Mouse (Mus musculus) CH12.LX (cell line): ENCODE measurements around the gene Ep300. TPM values are rescaled to one million over a fixed set of nuclear protein-coding genes. Genes with fewer than 3 reads are reported as not detected.
A peak's percentile ranks its signal among the peaks of the same experiment; 100 is the strongest.

Experiments
- DNase-seq: peaks from one replicate; pipeline ENCODE4 v3.0.0-alpha.2; 2013; ENCODE audit errors: extremely low read depth
- H3K27ac ChIP-seq: 2 replicates; pipeline ENCODE4 v1.5.1; 2012; ENCODE audit warnings: low read depth, mild to moderate bottlenecking, control low read depth, moderate library complexity; ENCODE audit not compliant: insufficient read depth
- H3K27me3 ChIP-seq: replicated peaks from 2 replicates; pipeline ENCODE3; 2012; ENCODE audit warnings: inconsistent platforms
- H3K36me3 ChIP-seq, 2 experiments: replicated peaks in 1 of 2; 2 replicates each; pipeline versions ENCODE3 to v1.6.1; 2012; ENCODE audit warnings: inconsistent platforms in 1 of 2, low read length in 1 of 2, mild to moderate bottlenecking in 1 of 2, mixed read lengths in 1 of 2, moderate library complexity in 1 of 2; ENCODE audit not compliant: control insufficient read depth in 1 of 2, insufficient read depth in 1 of 2
- H3K4me1 ChIP-seq, 2 experiments: 2 replicates each; pipeline ENCODE4 v1.6.1; 2012; ENCODE audit warnings: inconsistent platforms in 1 of 2, moderate library complexity in 1 of 2; ENCODE audit not compliant: insufficient read depth in 2 of 2, control insufficient read depth in 1 of 2
- H3K4me2 ChIP-seq: 2 replicates; pipeline ENCODE4 v1.6.1; 2012; ENCODE audit warnings: low read depth, mild to moderate bottlenecking, control low read depth; ENCODE audit not compliant: poor library complexity, insufficient read depth, severe bottlenecking
- H3K4me3 ChIP-seq, 3 experiments: fragments of 150-350 bp in 1 of 3; sonication (generic) in 1 of 3; replicated peaks in 1 of 3; 2 replicates each; pipeline versions ENCODE3 to v1.5.1; 2011 to 2012; ENCODE audit warnings: low read depth in 2 of 3, low read length in 2 of 3, mild to moderate bottlenecking in 2 of 3, moderate library complexity in 2 of 3, control low read depth in 1 of 3, improper control_type of control experiment in 1 of 3, inconsistent platforms in 1 of 3, mixed read lengths in 1 of 3; ENCODE audit not compliant: poor library complexity in 1 of 3
- H3K79me2 ChIP-seq: replicated peaks from 2 replicates; pipeline ENCODE4 v1.6.1; 2012; ENCODE audit warnings: mild to moderate bottlenecking, moderate library complexity; ENCODE audit not compliant: control insufficient read depth, poor library complexity, insufficient read depth, severe bottlenecking; ENCODE audit errors: extremely low read depth
- H3K9ac ChIP-seq: 2 replicates; pipeline ENCODE4 v1.6.1; 2012; ENCODE audit warnings: low read depth, mild to moderate bottlenecking, control low read depth, moderate library complexity; ENCODE audit not compliant: insufficient read depth
- H3K9me3 ChIP-seq: replicated peaks from 2 replicates; pipeline ENCODE3; 2012; ENCODE audit warnings: low read length, inconsistent platforms, mixed read lengths
- CHD2 ChIP-seq: IDR thresholded peaks from 2 replicates; pipeline ENCODE4 v1.6.1; 2011; ENCODE audit warnings: low read length, improper control_type of control experiment
- CTCF ChIP-seq, 2 experiments: IDR thresholded peaks in 1 of 2; conservative IDR thresholded peaks in 1 of 2; 2 replicates each; pipeline ENCODE4 v1.5.1; 2011 to 2012; ENCODE audit warnings: low read depth in 2 of 2, low read length in 2 of 2, improper control_type of control experiment in 1 of 2, inconsistent platforms in 1 of 2, mild to moderate bottlenecking in 1 of 2, moderate library complexity in 1 of 2
- E2F4 ChIP-seq: IDR thresholded peaks from 2 replicates; pipeline ENCODE4 v1.6.1; 2011; ENCODE audit warnings: low read depth, low read length, improper control_type of control experiment; ENCODE audit not compliant: insufficient replicate concordance
- EP300 ChIP-seq: IDR thresholded peaks from 2 replicates; pipeline ENCODE4 v1.6.1; 2011; ENCODE audit warnings: low read length, improper control_type of control experiment
- ETS1 ChIP-seq: conservative IDR thresholded peaks from 2 replicates; pipeline ENCODE4 v1.6.1; 2012; ENCODE audit warnings: low read depth, mild to moderate bottlenecking, inconsistent platforms, low read length, improper control_type of control experiment, moderate library complexity
- GABPA ChIP-seq: IDR thresholded peaks from 2 replicates; pipeline ENCODE4 v1.6.1; 2012; ENCODE audit warnings: low read depth, low read length, improper control_type of control experiment, inconsistent platforms; ENCODE audit not compliant: insufficient replicate concordance
- IRF4 ChIP-seq: IDR thresholded peaks from 2 replicates; pipeline ENCODE4 v1.6.1; 2014; ENCODE audit warnings: low read depth, mild to moderate bottlenecking, inconsistent platforms, low read length, improper control_type of control experiment
- JUN ChIP-seq: IDR thresholded peaks from 2 replicates; pipeline ENCODE4 v1.6.1; 2011; ENCODE audit warnings: low read depth, mild to moderate bottlenecking, low read length, improper control_type of control experiment, moderate library complexity; ENCODE audit not compliant: insufficient read depth
- MAZ ChIP-seq: IDR thresholded peaks from 2 replicates; pipeline ENCODE4 v1.6.1; 2012; ENCODE audit warnings: low read depth, mild to moderate bottlenecking, inconsistent platforms, low read length, improper control_type of control experiment, moderate library complexity
- MEF2A ChIP-seq: IDR thresholded peaks from 2 replicates; pipeline ENCODE4 v1.6.1; 2014; ENCODE audit warnings: low read depth, mild to moderate bottlenecking, inconsistent platforms, low read length, improper control_type of control experiment, borderline replicate concordance
- MXI1 ChIP-seq: IDR thresholded peaks from 2 replicates; pipeline ENCODE4 v1.6.1; 2011; ENCODE audit warnings: mild to moderate bottlenecking, low read depth, low read length, improper control_type of control experiment
- MYC ChIP-seq: IDR thresholded peaks from 2 replicates; pipeline ENCODE4 v1.6.1; 2011; ENCODE audit warnings: low read depth, mild to moderate bottlenecking, improper control_type of control experiment, low read length
- NELFE ChIP-seq: IDR thresholded peaks from 2 replicates; pipeline ENCODE4 v1.6.1; 2011; ENCODE audit warnings: low read depth, low read length, improper control_type of control experiment
- NRF1 ChIP-seq: IDR thresholded peaks from 2 replicates; pipeline ENCODE4 v1.6.1; 2014; ENCODE audit warnings: low read depth, mild to moderate bottlenecking, inconsistent platforms, low read length, improper control_type of control experiment, moderate library complexity
- PAX5 ChIP-seq: IDR thresholded peaks from 2 replicates; pipeline ENCODE4 v1.6.1; 2012; ENCODE audit warnings: low read length, inconsistent platforms, mixed read lengths
- POLR2A ChIP-seq: IDR thresholded peaks from 2 replicates; pipeline ENCODE4 v1.6.1; 2011; ENCODE audit warnings: low read depth, mild to moderate bottlenecking, improper control_type of control experiment, low read length
- RAD21 ChIP-seq: IDR thresholded peaks from 2 replicates; pipeline ENCODE4 v1.6.1; 2011; ENCODE audit warnings: low read depth, mild to moderate bottlenecking, low read length, improper control_type of control experiment, moderate library complexity
- RCOR1 ChIP-seq: conservative IDR thresholded peaks from 2 replicates; pipeline ENCODE4 v1.6.1; 2012; ENCODE audit warnings: low read depth, mild to moderate bottlenecking, inconsistent platforms, low read length, improper control_type of control experiment
- SIN3A ChIP-seq: IDR thresholded peaks from 2 replicates; pipeline ENCODE4 v1.6.1; 2012; ENCODE audit warnings: low read length, improper control_type of control experiment, inconsistent platforms
- SMC3 ChIP-seq: IDR thresholded peaks from 2 replicates; pipeline ENCODE4 v1.6.1; 2011; ENCODE audit warnings: low read depth, low read length, improper control_type of control experiment
- ZKSCAN1 ChIP-seq: IDR thresholded peaks from 2 replicates; pipeline ENCODE4 v1.6.1; 2012; ENCODE audit warnings: low read depth, inconsistent platforms, low read length, improper control_type of control experiment, borderline replicate concordance
- ZMIZ1 ChIP-seq: IDR thresholded peaks from 2 replicates; pipeline ENCODE4 v1.6.1; 2012; ENCODE audit warnings: low read depth, mild to moderate bottlenecking, inconsistent platforms, low read length, improper control_type of control experiment
- ZNF384 ChIP-seq: IDR thresholded peaks from 2 replicates; pipeline ENCODE4 v1.6.1; 2012; ENCODE audit warnings: low read depth, low read length, improper control_type of control experiment, inconsistent platforms
- dilution Hi-C: fragments of 300-500 bp; cut with MboI; formaldehyde crosslinking; loops from 2 replicates; pipeline ENCODE4 v1.14.3; 2020; ENCODE audit warnings: low sequenced_read_pairs; ENCODE audit not compliant: extremely low pct_unique_long_range_greater_than_20kb, extremely low pct_ligation_motif_present
- in situ Hi-C: fragments of 300-500 bp; cut with MboI; formaldehyde crosslinking; loops from 3 replicates; pipeline ENCODE4 v1.14.3; 2019; ENCODE audit warnings: low sequenced_read_pairs, low pct_ligation_motif_present, low pct_unique_long_range_greater_than_20kb, mixed read lengths
- polyA plus RNA-seq: library from polyadenylated mRNA; unstranded; fragments of >175 nt; gene quantifications from 2 replicates; pipeline ENCODE4 v1.2.1, GENCODE M21; 2012; ENCODE audit warnings: low read depth; ENCODE audit not compliant: insufficient read length
- total RNA-seq, 2 experiments: library from RNA; depleted of rRNA; stranded (reverse); fragments of 300-350 nt in 1 of 2; fragments of >200 nt in 1 of 2; gene quantifications; 2 replicates each; pipeline ENCODE4 v1.2.3; 2012 to 2014

Ep300 gene
- total and polyA plus RNA-seq, 3 experiments = 5.9 to 33.2 (median 17.4) TPM

GRCm38 (mm10) chr15:81545387-81546176 lies 39.6 kb upstream of the Ep300 start:
- H3K4me3 ChIP-seq = no peak overlapping the region
- peaks cover 13% of the 10 kb centered on the region for H3K9me3 ChIP-seq
- H3K27ac ChIP-seq = no peak overlapping the region
- peaks cover 2 to 17% of the 10 kb centered on the region in 2 experiments; a peak in 2 of 4 replicates for H3K4me1 ChIP-seq
- H3K27me3 ChIP-seq = no peaks in the 10 kb centered on the region
- H3K36me3 ChIP-seq = no peaks in the 10 kb centered on the region
- DNase-seq = peak; percentile 46
- dilution Hi-C loops = no loop called here
- H3K9ac ChIP-seq = no peak overlapping the region
- TF ChIP-seq MXI1 = no peak
- no peak for TF ChIP-seq GABPA
- no peak for TF ChIP-seq PAX5
- no peak for TF ChIP-seq NRF1
- no peak for TF ChIP-seq MAZ
- TF ChIP-seq EP300 = no peak
- no peak for TF ChIP-seq ZNF384
- H3K4me2 ChIP-seq = no peak overlapping the region
- H3K79me2 ChIP-seq = no peaks in the 10 kb centered on the region
- in situ Hi-C loops = no loop called here

GRCm38 (mm10) chr15:81553455-81553854 lies 31.7 kb upstream of the Ep300 start:
- no peaks in the 10 kb centered on the region for H3K4me1 ChIP-seq
- dilution Hi-C loops = no loop called here
- no peak for DNase-seq
- no peak overlapping the region for H3K9ac ChIP-seq
- H3K27ac ChIP-seq = no peak overlapping the region
- no peak overlapping the region for H3K4me3 ChIP-seq
- H3K4me2 ChIP-seq = no peak overlapping the region
- TF ChIP-seq NELFE (no peak), E2F4 (no peak), PAX5 (no peak), POLR2A (no peak)
- TF ChIP-seq, all 38 proteins: peak for 0
- Histone ChIP-seq H3K79me2 (no peaks in the 10 kb centered on the region), H3K36me3 (no peaks in the 10 kb centered on the region), H3K27me3 (no peaks in the 10 kb centered on the region), H3K9me3 (no peaks in the 10 kb centered on the region)
- in situ Hi-C loops = no loop called here

GRCm38 (mm10) chr15:81554558-81555297 lies 30.4 kb upstream of the Ep300 start:
- no peak overlapping the region for H3K4me3 ChIP-seq
- no peaks in the 10 kb centered on the region for H3K36me3 ChIP-seq
- no peaks in the 10 kb centered on the region for H3K4me1 ChIP-seq
- H3K79me2 ChIP-seq = no peaks in the 10 kb centered on the region
- DNase-seq = no peak
- H3K27ac ChIP-seq = no peak overlapping the region
- no peak overlapping the region for H3K9ac ChIP-seq
- H3K27me3 ChIP-seq = no peaks in the 10 kb centered on the region
- H3K4me2 ChIP-seq = no peak overlapping the region
- H3K9me3 ChIP-seq = no peaks in the 10 kb centered on the region
- dilution Hi-C loops (no loop called here), in situ Hi-C loops (no loop called here)
- no peak for TF ChIP-seq ZKSCAN1
- no peak for TF ChIP-seq ZMIZ1
- TF ChIP-seq MYC = no peak
- no peak for TF ChIP-seq POLR2A
- TF ChIP-seq NELFE = no peak
- TF ChIP-seq MAZ = no peak
- TF ChIP-seq JUN = no peak
- TF ChIP-seq SIN3A = no peak
- no peak for TF ChIP-seq CHD2
- TF ChIP-seq MEF2A = no peak
- TF ChIP-seq IRF4 = no peak
- TF ChIP-seq ETS1 = no peak
- no peak for TF ChIP-seq RCOR1
- TF ChIP-seq SMC3 = no peak
- TF ChIP-seq RAD21 = no peak
- no peak for TF ChIP-seq CTCF (conservative IDR thresholded peaks at IDR 0.05 in 1 of 2, IDR thresholded peaks at IDR 0.05 in 1 of 2; ENCODE audit: low read depth in 2 of 2, low read length in 2 of 2)
